Mouse (Mus musculus) spleen, adult 18-20 months (tissue): ENCODE measurements around the gene Anks1b.
A peak's percentile ranks its signal among the peaks of the same experiment; 100 is the strongest.

Experiments used
- DNase-seq, 2 experiments: peaks; one replicate each; pipeline ENCODE4 v3.0.0; 2022; ENCODE audit warnings: mixed read lengths in 2 of 2

Anks1b gene

DNA sequence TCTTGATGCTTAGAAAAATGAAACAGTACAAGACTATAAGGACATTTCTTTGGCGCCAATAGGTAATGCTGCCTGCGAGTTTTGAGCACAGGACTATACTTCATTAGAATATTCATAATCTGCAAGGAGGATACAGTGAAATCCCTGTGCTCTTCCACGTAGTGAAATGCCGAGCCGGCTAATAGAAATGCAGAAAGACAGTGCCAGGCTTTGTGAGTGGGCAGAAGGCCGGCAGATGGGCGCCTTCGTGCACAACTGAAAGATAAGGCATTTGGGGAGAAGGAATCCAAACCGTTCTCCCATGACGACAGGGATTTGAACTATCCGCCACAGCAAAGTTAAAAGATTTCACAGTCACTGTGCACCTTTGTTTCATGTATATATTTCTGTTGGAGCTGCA lies 1019.4 kb downstream of the Anks1b start:
- DNase-seq = no peak

DNA sequence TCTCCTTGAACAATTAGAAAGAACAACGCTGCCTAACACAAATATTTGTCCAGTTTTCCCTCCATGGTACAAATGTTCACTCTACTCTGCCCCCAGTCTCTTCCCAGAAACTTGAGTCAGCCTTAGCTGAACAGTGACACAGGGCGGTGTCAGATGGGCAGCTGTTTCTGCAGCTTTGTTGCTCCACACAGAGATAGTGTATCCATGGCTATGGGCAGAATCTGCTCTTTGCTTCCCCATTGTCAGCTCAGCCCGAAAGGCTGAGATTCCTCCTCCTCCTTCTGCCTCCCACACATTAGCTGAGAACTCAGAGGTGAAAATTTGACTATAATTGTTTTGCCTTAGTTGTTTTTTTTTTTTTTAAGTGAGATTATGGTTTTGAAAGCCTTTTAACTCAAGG lies 1024.6 kb downstream of the Anks1b start:
- DNase-seq = no peak

DNA sequence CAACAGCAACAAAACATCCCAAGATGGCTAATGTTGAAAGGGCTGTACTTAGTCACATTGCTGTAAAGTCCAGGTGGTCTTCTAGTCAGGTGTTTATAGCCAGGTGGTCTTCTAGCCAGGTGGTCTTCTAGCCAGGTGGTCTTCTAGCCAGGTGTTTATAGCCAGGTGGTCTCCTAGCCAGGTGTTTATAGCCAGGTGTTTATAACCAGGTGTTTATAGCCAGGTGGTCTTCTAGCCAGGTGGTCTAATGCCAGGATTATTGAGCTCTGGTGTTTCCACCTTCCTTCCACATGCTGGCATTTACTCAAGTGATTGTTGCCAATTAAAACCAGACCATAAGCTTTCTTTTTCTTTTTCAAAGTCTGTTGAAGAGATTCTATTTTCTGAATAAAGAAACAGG lies 1030.9 kb downstream of the Anks1b start:
- no peak for DNase-seq

DNA sequence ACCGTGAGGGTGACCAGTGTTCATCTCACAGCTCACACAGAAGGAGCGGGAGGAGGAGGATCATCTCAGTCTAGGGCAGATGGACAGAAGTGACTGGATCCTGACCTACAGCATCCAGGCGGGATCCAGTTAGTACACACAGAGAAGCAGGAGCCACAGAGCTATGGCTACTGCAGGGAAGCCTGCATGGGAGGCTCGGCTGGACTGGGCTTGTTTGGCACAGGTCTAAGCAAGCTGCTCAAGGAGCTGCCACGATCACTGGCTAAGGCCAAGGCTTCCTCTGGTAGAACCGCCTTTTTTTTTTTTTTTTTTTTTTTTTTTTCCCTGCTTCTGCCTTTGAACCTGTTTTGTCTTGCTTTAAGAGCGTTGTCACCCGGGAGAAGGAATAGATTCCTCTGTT lies 1034.1 kb downstream of the Anks1b start:
- no peak for DNase-seq

DNA sequence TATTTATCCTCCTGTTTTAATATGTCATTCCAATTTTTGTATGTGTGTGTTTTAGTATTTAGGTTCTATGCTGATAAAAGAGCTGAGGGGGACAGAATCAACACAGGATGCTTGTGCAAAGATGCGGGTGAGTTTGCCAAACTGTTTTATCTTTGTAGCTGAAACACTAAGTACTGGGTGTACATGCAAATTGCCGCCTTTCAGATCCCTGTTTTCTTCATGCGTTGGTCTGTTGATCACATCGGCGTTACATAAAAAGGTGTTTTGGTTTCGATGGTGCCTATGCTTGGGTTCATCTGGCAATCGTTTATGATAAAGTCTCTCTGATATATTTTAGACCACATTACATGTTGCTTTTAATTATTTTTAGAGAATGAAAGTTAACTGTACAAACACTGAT lies 1050.2 kb downstream of the Anks1b start:
- DNase-seq = no peak

DNA sequence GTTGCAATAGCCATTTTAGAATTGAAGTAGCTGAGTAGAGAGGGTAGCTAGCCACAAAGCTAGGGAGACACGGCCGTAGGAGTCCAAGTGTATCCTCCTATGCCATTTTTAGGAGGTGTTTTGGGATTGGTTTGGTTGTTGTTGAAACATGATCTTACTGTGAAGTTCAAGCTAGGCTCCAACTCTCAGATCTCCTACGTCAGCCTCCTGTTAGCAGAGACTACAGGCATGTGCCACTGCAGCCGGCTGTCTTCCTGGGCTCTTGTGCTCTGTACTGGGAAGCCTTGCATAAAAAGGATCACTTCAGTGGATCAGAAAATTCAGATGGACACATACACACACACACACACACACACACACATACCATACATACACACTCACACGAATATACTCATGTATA lies 1059.8 kb downstream of the Anks1b start:
- no peak for DNase-seq

DNA sequence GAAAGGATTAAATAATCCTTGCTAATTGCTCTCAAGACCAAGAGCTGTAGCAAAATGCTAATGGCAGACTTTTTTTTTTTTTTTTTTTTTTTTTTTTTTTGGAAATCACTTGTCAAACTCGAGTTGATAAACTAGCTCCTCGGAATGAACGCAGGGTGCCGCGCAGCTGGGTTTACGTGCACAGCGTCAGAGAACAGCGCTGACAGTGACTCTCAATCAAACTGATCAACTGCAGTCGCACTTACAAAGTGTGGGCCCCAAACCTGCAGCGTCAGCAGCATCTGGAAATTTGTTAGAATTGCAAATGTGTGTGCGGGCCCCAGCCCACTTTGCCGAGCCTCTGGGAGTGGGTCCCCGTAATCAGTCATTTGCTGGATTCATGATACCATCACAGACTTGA lies 1061.4 kb downstream of the Anks1b start:
- DNase-seq = no peak

DNA sequence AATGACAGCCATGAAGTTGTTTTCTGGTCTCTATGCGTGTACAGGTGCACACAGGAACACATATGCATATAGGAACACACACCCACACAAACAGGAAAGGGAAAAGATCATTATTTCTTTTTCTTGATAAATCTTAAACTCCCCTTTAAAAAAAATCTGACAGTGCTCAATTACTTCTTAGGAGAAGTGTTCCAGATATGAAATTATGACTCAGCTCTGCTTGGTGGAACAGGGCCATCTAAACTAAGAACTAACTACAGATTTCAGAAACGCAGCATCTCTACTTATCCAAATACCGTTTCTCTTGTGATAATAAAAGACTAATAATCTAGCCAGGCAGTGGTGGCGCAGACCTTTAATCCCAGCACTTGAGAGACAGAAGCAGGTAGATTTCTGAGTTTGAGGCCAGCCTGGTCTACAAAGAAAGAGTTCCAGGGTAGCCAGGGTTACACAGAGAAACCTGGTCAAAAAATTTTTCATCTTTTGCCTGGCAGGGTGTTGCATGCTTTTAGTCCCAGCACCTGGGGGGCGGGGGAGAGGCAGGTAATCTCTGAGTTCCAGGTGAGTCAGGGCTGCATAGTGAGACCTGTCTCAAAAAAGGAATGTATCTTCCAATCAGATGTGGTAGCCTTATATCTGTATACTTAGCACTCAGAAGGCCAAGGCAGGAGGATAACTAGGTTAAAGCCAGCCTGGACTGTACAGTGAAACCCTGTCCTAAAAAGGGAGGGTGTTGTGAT lies 1064.6 kb downstream of the Anks1b start:
- no peak for DNase-seq

DNA sequence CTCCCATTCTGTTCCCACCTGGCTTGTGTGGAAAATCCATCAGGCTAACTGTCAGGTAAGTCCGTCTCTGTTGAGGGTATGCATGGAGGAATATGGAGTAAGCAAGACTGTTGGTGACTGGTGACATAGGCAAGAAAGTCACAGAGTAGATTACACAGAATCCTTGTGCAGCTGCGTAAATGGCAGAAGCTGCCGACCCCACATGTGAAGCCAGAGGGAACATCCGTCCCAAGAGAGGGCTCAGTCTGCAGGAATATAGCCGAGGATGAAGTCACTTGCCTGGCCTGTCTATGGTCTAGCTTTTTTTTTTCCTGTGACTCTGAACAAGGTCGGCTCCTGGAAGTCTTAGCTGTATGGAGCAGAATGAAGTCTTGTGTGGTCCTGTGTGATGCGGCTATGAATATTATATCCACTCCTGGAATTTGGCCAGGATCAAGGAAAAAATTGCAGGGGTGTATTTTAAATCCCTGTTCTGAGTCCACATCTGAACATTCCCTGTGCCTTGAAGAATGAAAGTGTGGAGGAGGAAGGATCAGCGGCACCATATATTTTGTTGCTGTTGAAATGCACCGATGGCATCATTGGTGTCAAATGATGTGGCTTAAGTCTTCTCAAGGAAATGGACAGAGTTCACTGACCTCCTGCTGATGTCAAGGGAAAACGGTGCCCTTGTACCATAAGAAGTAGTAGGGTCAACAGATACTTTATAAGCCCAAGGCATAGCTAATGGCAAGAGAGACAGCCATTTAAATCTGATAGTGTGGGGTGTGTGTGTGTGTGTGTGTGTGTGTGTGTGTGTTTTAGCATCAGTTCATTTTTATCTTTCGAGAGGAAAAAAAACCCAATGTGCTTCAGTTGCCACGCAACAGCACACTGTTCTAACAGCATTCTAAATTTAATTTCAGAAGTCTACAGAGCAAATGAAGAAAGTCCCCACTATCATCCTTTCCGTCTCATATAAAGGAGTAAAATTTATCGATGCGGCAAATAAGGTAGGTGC lies 1067.5 kb downstream of the Anks1b start:
- DNase-seq = no peak

DNA sequence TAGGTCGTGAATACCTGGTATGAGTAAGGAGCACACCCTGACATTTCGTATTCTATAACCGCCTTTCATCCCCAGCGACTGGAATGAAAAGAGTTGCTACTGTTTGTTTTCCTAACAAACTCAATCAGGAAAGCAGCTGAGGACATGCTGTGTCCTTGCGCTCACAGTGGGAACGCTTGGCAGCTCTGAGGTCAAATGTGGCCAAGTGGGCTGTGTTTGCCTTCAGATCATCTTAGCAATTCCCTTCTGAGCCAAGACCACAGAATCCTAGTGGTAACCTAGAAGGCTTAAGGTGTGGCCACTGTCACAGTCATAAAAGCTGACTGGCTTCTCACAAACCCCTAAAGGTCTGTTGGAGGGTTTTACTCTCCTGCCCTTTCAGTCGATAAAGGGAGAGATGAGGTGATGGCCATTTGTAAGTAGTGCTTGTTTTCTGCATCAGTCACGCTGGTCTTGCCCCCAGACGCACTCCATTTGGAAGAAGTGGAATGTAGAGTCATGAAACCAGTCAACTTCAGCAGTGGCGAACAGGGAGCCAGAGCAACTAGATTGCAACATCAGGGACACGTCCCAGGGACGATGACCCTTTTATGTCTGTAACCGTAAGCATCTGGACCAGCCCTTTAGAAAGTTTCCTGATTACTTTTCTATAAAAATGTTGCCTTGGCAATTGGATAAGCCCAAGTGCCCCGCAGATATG lies 1068.8 kb downstream of the Anks1b start:
- no peak for DNase-seq

DNA sequence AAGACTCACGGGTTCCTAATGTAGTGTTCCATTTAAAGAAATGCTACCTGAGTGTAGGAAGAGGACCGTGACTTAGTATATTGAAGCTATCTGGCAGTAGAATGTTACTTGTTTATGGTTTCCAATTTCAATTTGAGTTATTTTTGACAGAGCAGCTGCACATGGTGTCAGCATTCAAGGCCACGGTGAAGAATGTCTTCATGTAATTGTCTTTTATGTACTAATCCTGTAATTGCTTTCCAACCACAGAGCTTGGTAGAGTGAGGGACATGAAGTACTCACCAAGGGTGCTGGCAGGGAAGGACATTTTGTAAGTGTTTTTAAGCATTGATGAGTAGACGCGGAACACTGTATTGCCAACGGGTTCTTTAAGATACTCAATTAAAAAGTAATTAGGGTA lies 1073.7 kb downstream of the Anks1b start:
- no peak for DNase-seq

DNA sequence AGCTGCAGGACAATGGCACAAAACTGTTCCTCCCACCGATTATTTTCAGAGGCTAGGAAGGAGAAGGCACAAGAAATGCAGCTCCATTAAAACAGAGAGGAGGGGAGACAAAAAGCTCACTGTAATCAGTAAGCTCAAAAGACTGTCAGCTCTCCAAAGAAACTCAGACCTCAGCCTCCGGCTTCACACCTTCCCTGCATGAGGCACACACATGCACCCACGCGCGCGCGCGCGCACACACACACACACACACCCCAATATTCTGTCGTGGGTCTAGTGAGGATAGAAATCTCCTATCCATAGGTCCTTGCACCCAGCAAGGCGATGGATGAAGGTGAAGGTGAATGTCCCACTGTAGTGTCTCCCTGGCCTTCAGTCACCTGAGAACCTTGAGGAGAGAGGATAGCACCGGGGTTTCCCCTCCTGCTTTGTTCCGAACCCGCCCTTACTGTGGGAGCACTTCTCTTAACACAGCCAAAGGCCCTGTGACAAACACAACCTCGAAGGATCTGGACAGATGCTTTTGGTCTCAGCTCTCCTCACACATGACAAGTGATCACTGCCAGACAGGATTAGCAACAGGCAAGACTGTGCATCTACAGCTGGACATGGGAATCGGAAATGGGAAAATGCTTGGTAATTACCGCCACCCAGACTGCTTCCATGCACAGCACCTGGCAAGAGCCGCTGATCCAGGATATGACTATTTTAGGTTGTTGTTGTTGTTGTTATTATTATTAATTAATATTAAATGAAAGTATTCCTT lies 1074.5 kb downstream of the Anks1b start:
- no peak for DNase-seq

DNA sequence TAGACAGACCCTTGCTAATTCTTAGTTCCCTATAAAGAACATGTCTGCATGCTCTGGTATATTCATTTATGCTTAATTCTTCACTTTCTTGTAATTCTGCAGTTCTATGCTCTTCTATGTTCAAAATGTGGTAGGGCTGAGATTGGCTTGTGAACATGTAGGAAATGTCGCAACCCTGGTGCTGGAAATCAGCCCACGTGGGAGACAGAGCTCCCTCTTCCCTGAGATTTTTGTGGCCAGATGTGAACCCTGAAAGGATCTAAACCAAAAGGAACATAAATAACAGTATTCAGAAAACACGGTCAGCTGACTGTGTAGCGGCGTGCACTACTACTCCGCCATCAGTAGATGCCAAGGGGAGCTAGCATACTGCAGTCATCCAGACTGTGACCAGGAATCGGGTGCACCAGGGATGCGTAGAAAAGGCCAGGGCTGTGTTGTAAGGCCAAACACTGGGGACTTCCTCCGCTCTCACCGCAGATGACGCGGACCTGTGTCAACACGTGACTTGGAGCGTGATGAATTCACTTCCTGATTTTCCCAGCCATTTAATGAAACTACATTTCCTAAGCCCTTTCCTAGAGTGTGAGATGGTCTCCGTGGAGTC lies 1079.9 kb downstream of the Anks1b start:
- DNase-seq = no peak

DNA sequence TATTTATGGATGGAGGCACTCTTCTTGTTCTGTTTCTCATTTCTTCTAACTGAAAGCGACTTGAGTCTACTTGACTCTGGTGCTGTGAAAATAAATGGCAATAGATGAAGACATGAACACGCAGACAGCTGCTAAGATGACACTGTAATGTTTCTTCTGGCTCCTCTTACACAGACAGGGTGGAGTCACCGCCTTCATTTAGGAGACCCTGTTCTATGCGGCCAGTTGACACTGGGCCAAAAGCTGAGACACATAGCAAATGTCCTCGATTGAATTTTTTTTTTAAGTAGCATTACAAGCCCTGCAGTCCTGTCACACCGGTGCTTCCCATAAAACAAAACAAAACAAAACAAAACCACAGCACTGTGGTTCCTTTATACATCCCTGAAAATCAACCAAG lies 1080.5 kb downstream of the Anks1b start:
- DNase-seq = no peak

DNA sequence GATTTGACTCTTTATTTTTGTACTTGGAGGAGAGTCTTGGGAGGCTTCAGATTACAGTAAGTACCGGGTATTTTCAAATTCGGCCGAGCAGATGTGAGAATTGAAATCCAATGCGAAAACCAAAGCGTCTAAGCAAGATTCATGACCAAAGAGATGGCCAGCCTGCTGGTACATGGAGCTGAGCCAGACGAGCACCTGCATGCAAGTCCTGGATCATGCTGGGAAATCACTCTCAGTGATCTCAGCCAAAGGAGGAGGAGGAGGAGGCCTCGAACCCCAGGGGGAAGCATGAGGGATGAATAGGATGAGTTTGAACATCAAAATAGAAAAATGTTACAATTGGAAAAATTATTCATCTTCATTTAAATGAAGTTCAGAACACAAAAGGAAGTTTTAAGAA lies 1087.1 kb downstream of the Anks1b start:
- no peak for DNase-seq

DNA sequence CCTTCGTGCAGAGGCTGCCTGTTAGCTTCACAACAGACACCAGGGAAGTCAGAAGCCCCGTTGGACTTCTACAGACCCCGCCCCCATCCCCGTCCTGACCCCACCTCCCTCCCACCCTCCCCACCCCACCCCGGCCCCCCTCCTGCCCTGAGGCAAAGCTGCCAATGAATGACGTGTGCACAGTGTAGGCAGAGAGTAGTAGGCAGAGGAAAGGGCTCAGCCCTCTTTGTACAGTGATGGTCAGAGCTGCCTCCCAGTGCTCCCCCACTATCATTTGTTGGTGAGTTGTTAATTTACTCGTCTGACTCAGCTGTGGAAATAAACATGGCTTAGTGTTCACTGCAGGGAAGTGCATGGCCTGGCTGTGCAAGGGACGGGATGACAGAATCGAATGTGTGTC lies 1091.2 kb downstream of the Anks1b start:
- no peak for DNase-seq

DNA sequence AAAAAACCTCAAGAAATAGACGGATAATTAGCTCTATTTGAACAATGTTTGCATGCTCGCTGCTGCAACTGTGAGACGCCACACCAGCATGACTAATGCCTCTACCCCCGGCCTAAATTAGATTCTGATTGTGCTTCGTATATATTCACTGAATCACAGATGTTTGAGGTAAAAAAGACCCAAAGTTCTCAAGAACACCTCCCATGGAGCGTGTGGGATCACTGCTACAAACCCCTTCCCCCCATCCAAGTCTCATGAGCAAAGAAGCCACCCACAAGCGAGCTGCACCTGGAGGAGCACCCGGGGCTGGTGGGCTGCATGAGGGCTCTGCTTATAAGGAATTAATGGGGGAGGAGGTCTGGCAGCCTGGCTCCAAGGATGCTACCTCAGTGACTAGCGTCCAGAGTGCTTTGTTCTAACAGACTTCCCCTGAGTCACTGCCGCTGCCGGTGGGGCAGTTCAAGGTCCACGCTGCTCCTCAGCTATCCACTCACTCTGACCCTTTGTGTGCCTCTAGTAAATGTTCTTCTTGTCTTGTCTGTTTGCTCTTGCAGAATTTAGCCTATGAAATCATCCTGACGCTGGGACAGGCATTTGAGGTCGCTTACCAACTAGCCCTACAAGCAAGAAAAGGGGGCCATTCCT lies 1092.5 kb downstream of the Anks1b start:
- no peak for DNase-seq

DNA sequence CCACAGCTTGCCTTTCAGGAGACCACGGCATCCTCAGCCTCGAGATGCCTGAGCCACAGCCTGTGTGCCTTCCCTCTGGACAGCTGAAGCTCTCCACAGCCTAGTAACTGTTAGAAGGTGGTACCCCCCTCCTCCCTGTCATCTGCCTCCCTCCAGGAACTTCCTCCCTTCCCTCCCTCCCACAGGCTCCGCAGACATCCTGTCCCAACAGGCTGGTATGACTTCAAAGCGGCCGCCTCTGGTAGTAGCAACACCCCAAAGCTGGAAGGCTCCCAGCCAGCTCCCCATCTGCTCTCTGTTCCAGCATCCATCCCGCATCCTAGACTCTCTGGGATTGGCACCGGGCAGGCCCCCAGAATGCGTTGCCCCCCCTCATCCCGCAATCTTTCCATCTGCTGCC lies 1093.5 kb downstream of the Anks1b start:
- no peak for DNase-seq

DNA sequence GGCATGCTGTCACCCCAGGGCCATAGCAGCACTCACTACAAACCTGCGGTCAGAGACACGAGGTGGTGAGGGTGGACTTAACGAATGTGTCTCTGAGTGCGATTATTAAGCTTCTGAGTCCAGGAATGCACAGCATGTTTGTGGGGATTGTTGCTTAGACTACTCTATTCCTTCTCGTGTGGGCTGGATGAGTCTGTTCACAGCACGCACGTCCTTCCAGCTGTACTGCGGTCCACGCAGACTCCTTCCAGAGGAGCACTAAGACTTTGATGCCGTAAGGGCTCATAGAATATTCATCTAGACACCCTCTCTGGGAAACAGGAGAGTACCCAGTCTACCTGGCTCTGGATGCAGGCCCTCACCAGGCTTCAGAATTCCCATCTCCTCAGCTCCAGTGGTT lies 1094.9 kb downstream of the Anks1b start:
- no peak for DNase-seq

DNA sequence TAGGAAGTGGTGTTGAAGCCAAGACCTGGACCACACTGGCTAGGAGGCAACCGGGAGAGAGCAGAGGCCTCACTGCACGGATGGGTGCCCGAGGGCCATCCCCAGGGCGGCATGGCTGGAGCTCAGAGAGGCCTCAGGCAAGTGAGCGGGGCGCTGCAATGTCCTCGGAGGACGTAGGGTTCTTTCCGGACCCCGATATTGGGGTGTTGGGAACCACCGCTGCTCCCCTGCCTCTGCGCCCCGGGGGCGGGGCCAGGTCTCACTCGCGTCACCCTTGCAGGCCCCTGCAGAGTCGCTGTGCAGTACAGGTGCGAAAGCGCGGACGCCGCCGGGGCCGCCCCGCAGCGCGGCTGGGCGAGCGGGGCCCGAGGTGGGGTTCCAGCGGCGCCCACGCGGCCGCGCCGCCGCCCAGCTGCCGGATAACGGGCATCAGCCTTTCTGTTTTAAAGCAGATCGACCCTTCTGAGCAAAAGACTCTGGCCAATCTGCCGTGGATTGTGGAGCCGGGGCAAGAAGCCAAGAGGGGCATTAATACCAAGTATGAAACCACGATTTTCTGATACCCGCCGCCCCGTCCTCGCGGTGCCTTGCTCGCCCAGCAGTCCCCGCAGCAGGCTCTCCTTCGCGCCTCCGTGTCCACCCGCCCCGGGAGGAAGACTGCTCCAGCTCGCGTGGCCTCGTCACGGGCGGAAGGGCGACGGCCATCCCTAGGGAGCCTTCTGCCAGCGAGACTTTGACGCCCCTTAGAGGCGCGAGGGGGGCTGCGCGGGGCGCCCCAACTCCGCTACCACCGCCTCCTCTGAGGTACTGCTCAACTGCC lies 1096.3 kb downstream of the Anks1b start:
- peak; percentile 15 to 33 for DNase-seq

DNA sequence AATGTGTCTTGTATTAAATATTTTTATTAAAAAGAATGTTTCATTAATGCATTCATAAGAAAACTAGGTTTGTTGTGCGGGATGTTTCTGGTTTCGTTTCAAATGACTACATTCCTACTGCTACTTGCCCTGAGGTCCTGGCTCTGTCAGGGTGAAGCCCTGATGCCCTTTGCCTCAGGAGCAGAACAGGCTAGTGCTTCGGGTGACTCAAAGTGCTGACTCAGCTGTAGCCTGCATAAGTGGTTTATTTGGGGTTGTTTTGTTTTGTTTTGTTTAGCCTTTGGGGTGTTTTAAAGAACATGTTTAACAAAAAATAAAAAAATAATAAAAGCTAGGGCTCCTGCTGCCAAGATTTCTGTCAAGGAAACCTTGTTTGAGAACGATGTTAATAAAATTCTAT lies 1097.3 kb downstream of the Anks1b start:
- no peak for DNase-seq
